In genomic region chr17:24490399-24490798, GRCm38 (mm10) we compare ENCODE assay signal across 12 mouse cellular contexts. TPM values are rescaled to one million over a fixed set of nuclear protein-coding genes. Genes with fewer than 3 reads are reported as not detected.
DNase-seq lines count a peak whose midpoint lies in the region; ATAC-seq and TF ChIP-seq lines count a peak whose summit lies in the region.
"Had no signal": no experiment of that assay in that cellular context is flagged by ENCODE, and none has a peak within 500 bp of the region (broad histone marks: within the 10 kb centered on the region; RNA-seq: fewer than 3 reads in every experiment).

No protein-coding gene starts in this region.

- H3K4me2 ChIP-seq in forebrain, embryonic 13.5 days = peak overlapping the region; percentile 85
- peak overlapping the region; percentile 83 for H3K4me2 ChIP-seq in midbrain, embryonic 12.5 days (replicated peaks)
- no peak overlapping the region for H3K4me2 ChIP-seq in stomach, postnatal 0 days (replicated peaks; ENCODE audit: low read depth)
- H3K4me2 ChIP-seq: heart, embryonic 15.5 days had no signal

- ATAC-seq in forebrain, embryonic 13.5 days = no peak
- no peak for ATAC-seq in midbrain, embryonic 12.5 days (ENCODE audit: low FRiP score, low read depth)
- ATAC-seq in stomach, postnatal 0 days (ENCODE audit: low FRiP score, low TSS enrichment) = no peak
- ATAC-seq: intestine, postnatal 0 days had no signal

- peak overlapping the region; percentile 93 for H3K9ac ChIP-seq in forebrain, embryonic 13.5 days
- H3K9ac ChIP-seq in midbrain, embryonic 12.5 days (replicated peaks) = 0 out of 2 replicates have a peak overlapping the region, but pooled peaks have one; percentile 87
- no peak overlapping the region for H3K9ac ChIP-seq in stomach, postnatal 0 days (ENCODE audit: low read length)
- H3K9ac ChIP-seq: embryonic facial prominence, embryonic 12.5 days; heart, embryonic 15.5 days had no signal

- H3K4me3 ChIP-seq in forebrain, embryonic 13.5 days = peak overlapping the region; percentile 92; the same call in 1 of the 2 replicates
- 0 out of 2 replicates have a peak overlapping the region, but pooled peaks have one; percentile 70 for H3K4me3 ChIP-seq in midbrain, embryonic 12.5 days
- no peak overlapping the region for H3K4me3 ChIP-seq in stomach, postnatal 0 days (ENCODE audit: low read depth, low read length)
- H3K4me3 ChIP-seq: heart, embryonic 15.5 days had no signal

- H3K9me3 ChIP-seq in forebrain, embryonic 13.5 days (replicated peaks) = no peaks in the 10 kb centered on the region
- H3K9me3 ChIP-seq in midbrain, embryonic 12.5 days = no peaks in the 10 kb centered on the region
- no peaks in the 10 kb centered on the region for H3K9me3 ChIP-seq in stomach, postnatal 0 days (ENCODE audit: control insufficient read depth, low read length)
- H3K9me3 ChIP-seq: embryonic facial prominence, embryonic 12.5 days; heart, embryonic 15.5 days had no signal

- TF ChIP-seq CTCF in stomach, postnatal 0 days (IDR thresholded peaks at IDR 0.05; ENCODE audit: low read depth) = no peak

- H3K27ac ChIP-seq in forebrain, embryonic 13.5 days = peak overlapping the region; percentile 2; the same call in 1 of the 2 replicates
- H3K27ac ChIP-seq in midbrain, embryonic 12.5 days (replicated peaks) = 0 out of 2 replicates have a peak overlapping the region, but pooled peaks have one; percentile 90
- no peak overlapping the region for H3K27ac ChIP-seq in stomach, postnatal 0 days (replicated peaks)
- H3K27ac ChIP-seq: embryonic facial prominence, embryonic 12.5 days; heart, embryonic 15.5 days had no signal

- 61% methylated on average over 4 of the region's 4 CpGs for WGBS in forebrain, embryonic 13.5 days
- WGBS in midbrain, embryonic 12.5 days = 69% methylated on average over 4 of the region's 4 CpGs
- 78% methylated on average over 4 of the region's 4 CpGs for WGBS in stomach, postnatal 0 days

- DNase-seq in layer of hippocampus, adult 9-11 months = peak; percentile 60
- no peak for DNase-seq in layer of hippocampus, postnatal 36 days
- DNase-seq in R1 (ENCODE audit: low read depth, low spot score) (peak; percentile 47), adipocyte (ENCODE audit: low spot score) (no peak)
- DNase-seq in stomach, postnatal 0 days (ENCODE audit: low spot score) = no peak
- DNase-seq in heart, adult 11 months = no peak

- no peak for TF ChIP-seq EP300 in stomach, postnatal 0 days (optimal IDR thresholded peaks at IDR 0.05)

- no peaks in the 10 kb centered on the region for H3K27me3 ChIP-seq in forebrain, embryonic 13.5 days
- 0 out of 2 replicates have a peak, but pooled peaks cover 8% of the 10 kb centered on the region for H3K27me3 ChIP-seq in midbrain, embryonic 12.5 days
- no peaks in the 10 kb centered on the region for H3K27me3 ChIP-seq in stomach, postnatal 0 days (ENCODE audit: control insufficient read depth, insufficient read depth, low read length)

- peaks cover 41% of the 10 kb centered on the region for H3K4me1 ChIP-seq in forebrain, embryonic 13.5 days
- peaks cover 32% of the 10 kb centered on the region for H3K4me1 ChIP-seq in midbrain, embryonic 12.5 days
- no peaks in the 10 kb centered on the region; the same call in 1 of the 2 replicates for H3K4me1 ChIP-seq in stomach, postnatal 0 days (replicated peaks; ENCODE audit: control insufficient read depth, insufficient read depth)

- no peaks in the 10 kb centered on the region for H3K36me3 ChIP-seq in forebrain, embryonic 13.5 days (ENCODE audit: poor library complexity, severe bottlenecking)
- no peaks in the 10 kb centered on the region for H3K36me3 ChIP-seq in midbrain, embryonic 12.5 days
- no peaks in the 10 kb centered on the region for H3K36me3 ChIP-seq in stomach, postnatal 0 days (ENCODE audit: control insufficient read depth, insufficient read depth, low read length)
- H3K36me3 ChIP-seq: embryonic facial prominence, embryonic 12.5 days; heart, embryonic 15.5 days had no signal

RNA-seq across cellular contexts. Expression of gene Caskin1, which starts 2.0 kb away (rescaled TPM):
- 100 to 1,000 TPM; 158 to 160 TPM for total RNA-seq in layer of hippocampus, postnatal 36 days (2021)
- 15.0 and 16.7 TPM in 2 replicates for polyA plus RNA-seq in forebrain, embryonic 13.5 days (2015; fragmentation: Nextera tagmentation; extraction: Ambion mirVana)
- polyA plus RNA-seq in midbrain, embryonic 12.5 days (2016; fragmentation: Nextera tagmentation; extraction: Ambion mirVana) = 20.2 and 23.0 TPM in 2 replicates
- 0.84 and 1.3 TPM in 2 replicates for polyA plus RNA-seq in stomach, postnatal 0 days (2015; fragmentation: Nextera tagmentation; extraction: Ambion mirVana)

RNA-seq across cellular contexts. Expression of gene Mlst8, which starts 11.5 kb away (rescaled TPM):
- 10 to 100 TPM; 40.7 to 45.0 TPM for total RNA-seq in layer of hippocampus, postnatal 36 days (2021)
- polyA plus RNA-seq in forebrain, embryonic 13.5 days (2015; fragmentation: Nextera tagmentation; extraction: Ambion mirVana) = 33.9 and 39.1 TPM in 2 replicates
- polyA plus RNA-seq in midbrain, embryonic 12.5 days (2016; fragmentation: Nextera tagmentation; extraction: Ambion mirVana) = 37.0 TPM in 2 replicates
- 12.4 and 13.4 TPM in 2 replicates for polyA plus RNA-seq in stomach, postnatal 0 days (2015; fragmentation: Nextera tagmentation; extraction: Ambion mirVana)

RNA-seq across cellular contexts. Expression of gene Bricd5, which starts 16.7 kb away (rescaled TPM):
- total RNA-seq in layer of hippocampus, postnatal 36 days (2021) = 1 to 10 TPM; 1.9 to 2.6 TPM
- polyA plus RNA-seq in forebrain, embryonic 13.5 days (2015; fragmentation: Nextera tagmentation; extraction: Ambion mirVana) = 0.26 TPM in 1 of 2 replicates, not detected in the other
- 0.34 TPM in 1 of 2 replicates, not detected in the other for polyA plus RNA-seq in midbrain, embryonic 12.5 days (2016; fragmentation: Nextera tagmentation; extraction: Ambion mirVana)
- polyA plus RNA-seq in stomach, postnatal 0 days (2015; fragmentation: Nextera tagmentation; extraction: Ambion mirVana) = 0.13 TPM in 1 of 2 replicates, not detected in the other
- polyA plus RNA-seq: embryonic facial prominence, embryonic 12.5 days; intestine, postnatal 0 days; liver, embryonic 16.5 days had no signal

RNA-seq across cellular contexts. Expression of gene Pgp, which starts 20.2 kb away (rescaled TPM):
- 10 to 100 TPM; 62.3 to 66.4 TPM for total RNA-seq in layer of hippocampus, postnatal 36 days (2021)
- 52.3 and 56.7 TPM in 2 replicates for polyA plus RNA-seq in forebrain, embryonic 13.5 days (2015; fragmentation: Nextera tagmentation; extraction: Ambion mirVana)
- 60.0 TPM in 2 replicates for polyA plus RNA-seq in midbrain, embryonic 12.5 days (2016; fragmentation: Nextera tagmentation; extraction: Ambion mirVana)
- 45.4 and 48.9 TPM in 2 replicates for polyA plus RNA-seq in stomach, postnatal 0 days (2015; fragmentation: Nextera tagmentation; extraction: Ambion mirVana)

RNA-seq across cellular contexts. Expression of gene E4f1, which starts 20.3 kb away (rescaled TPM):
- 10 to 100 TPM; 30.3 to 42.7 TPM for total RNA-seq in layer of hippocampus, postnatal 36 days (2021)
- polyA plus RNA-seq in forebrain, embryonic 13.5 days (2015; fragmentation: Nextera tagmentation; extraction: Ambion mirVana) = 38.8 and 39.8 TPM in 2 replicates
- polyA plus RNA-seq in midbrain, embryonic 12.5 days (2016; fragmentation: Nextera tagmentation; extraction: Ambion mirVana) = 36.5 and 41.9 TPM in 2 replicates
- 12.0 and 12.5 TPM in 2 replicates for polyA plus RNA-seq in stomach, postnatal 0 days (2015; fragmentation: Nextera tagmentation; extraction: Ambion mirVana)

Comparison
In these comparisons a context has a peak if more than half of its experiments do, and no peak if none do; other contexts are left out.
1. DNase-seq: peak in layer of hippocampus, adult 9-11 months (single experiment) and R1 (single experiment); none in layer of hippocampus, postnatal 36 days (0 of 2), stomach, postnatal 0 days (single experiment), heart, adult 11 months (single experiment) and adipocyte (single experiment).